Mouse (Mus musculus) gonadal fat pad, adult 2 months (tissue): Measurements from ENCODE around the gene Cnih2. TPM values are rescaled to one million over a fixed set of nuclear protein-coding genes. Genes with fewer than 3 reads are reported as not detected.

ENCODE experiments used
- DNase-seq: peaks from one replicate; pipeline ENCODE4 v3.0.0-alpha.2; 2012; ENCODE audit warnings: low read depth
- polyA plus RNA-seq: library from polyadenylated mRNA; depleted of rRNA; stranded (reverse); fragments of >200 nt; gene quantifications from 2 replicates; pipeline ENCODE4 v1.2.3, GENCODE M21; 2012; rRNA removed

The Cnih2 gene
- polyA plus RNA-seq, 1 experiment: 0.93 TPM

DNA sequence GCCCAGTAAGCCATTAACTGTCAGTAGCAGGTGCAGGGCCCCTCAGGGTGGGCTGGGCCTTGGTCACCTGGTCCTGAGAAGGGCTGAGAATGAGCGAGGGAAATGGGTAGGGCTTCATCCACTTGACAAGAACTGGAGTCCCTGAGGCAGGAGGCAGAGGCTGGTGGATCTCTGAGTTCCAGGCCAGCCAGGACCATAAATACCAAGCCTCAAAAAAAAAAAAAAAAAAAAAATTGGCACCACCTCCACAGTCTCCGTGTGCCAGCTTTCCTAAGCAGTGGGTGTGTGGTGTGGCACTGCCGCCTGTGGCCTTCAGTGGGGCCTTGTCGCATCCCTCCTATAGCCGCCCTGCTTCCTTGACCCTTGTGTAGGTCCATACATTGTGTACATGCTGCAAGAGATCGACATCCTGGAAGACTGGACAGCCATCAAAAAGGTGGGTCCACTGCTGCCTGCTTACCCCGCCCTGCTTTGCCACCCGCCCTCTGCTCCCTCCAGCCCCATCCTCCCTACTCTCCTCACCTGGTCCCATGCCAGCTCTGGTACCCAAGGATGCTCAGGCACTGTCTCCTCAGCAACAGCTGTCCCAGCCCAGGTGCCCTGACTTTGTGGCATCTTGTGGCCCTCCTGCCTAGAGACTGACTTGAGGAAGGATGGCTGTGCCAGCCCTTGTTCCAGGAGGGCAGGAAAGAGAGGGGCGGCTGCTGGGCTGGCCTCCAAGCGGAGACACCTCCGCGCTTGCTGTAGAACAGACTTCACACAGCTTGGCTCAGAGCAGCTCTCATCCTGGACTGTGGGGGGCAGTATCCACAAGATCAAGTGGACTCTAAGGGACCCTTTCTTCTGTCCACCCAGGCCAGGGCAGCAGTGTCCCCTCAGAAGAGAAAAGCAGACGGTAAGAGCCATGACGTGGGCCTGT is 49.9 kb downstream of the Cnih2 start:
- no peak for DNase-seq

- DNase-seq: no peak
Measured at GRCm38 (mm10) chr19:5045531-5045930, 52.8 kb downstream of the Cnih2 start.

Other genes starting within 250 kb of the Cnih2 start
- 96.1 and 114 TPM in 2 replicates for gene Ctsf, start 243.4 kb downstream of the Cnih2 start, polyA plus RNA-seq
- 3.0 and 4.9 TPM in 2 replicates for gene Actn3, start 220.6 kb downstream of the Cnih2 start, polyA plus RNA-seq
- gene Zdhhc24, start 219.9 kb downstream of the Cnih2 start, polyA plus RNA-seq: 31.4 and 38.7 TPM in 2 replicates
- gene Bbs1, start 191.9 kb downstream of the Cnih2 start, polyA plus RNA-seq: 4.2 and 6.4 TPM in 2 replicates
- 87.4 and 96.6 TPM in 2 replicates for gene Dpp3, start 170.2 kb downstream of the Cnih2 start, polyA plus RNA-seq
- gene Peli3, start 155.4 kb downstream of the Cnih2 start, polyA plus RNA-seq: 5.1 and 6.7 TPM in 2 replicates
- gene Mrpl11, start 136.4 kb downstream of the Cnih2 start, polyA plus RNA-seq: 37.4 and 39.9 TPM in 2 replicates
- 1.0 and 1.2 TPM in 2 replicates for gene Npas4, start 108.2 kb downstream of the Cnih2 start, polyA plus RNA-seq
- 4.3 and 5.1 TPM in 2 replicates for gene Slc29a2, start 74.7 kb downstream of the Cnih2 start, polyA plus RNA-seq
- 28.6 and 30.4 TPM in 2 replicates for gene B4gat1, start 59.7 kb downstream of the Cnih2 start, polyA plus RNA-seq
- gene AC124502.3, start 59.6 kb downstream of the Cnih2 start, polyA plus RNA-seq: 0.34 and 0.65 TPM in 2 replicates
- 33.0 TPM in 2 replicates for gene Brms1, start 57.2 kb downstream of the Cnih2 start, polyA plus RNA-seq
- gene Rin1, start 48.0 kb downstream of the Cnih2 start, polyA plus RNA-seq: 5.3 and 7.8 TPM in 2 replicates
- 27.7 and 39.6 TPM in 2 replicates for gene Cd248, start 30.4 kb downstream of the Cnih2 start, polyA plus RNA-seq
- 2.9 and 3.4 TPM in 2 replicates for gene Tmem151a, start 13.0 kb downstream of the Cnih2 start, polyA plus RNA-seq
- 174 and 196 TPM in 2 replicates for gene Yif1a, start 10.0 kb downstream of the Cnih2 start, polyA plus RNA-seq
- gene Rab1b, start 8.6 kb upstream of the Cnih2 start, polyA plus RNA-seq: 240 and 272 TPM in 2 replicates
- 34.7 and 39.3 TPM in 2 replicates for gene Klc2, start 20.0 kb upstream of the Cnih2 start, polyA plus RNA-seq
- 21.8 and 27.9 TPM in 2 replicates for gene Pacs1, start 174.6 kb upstream of the Cnih2 start, polyA plus RNA-seq
- gene Sf3b2, start 196.9 kb upstream of the Cnih2 start, polyA plus RNA-seq: 61.2 and 82.0 TPM in 2 replicates
- 1.4 and 3.3 TPM in 2 replicates for gene Gal3st3, start 199.8 kb upstream of the Cnih2 start, polyA plus RNA-seq
- gene Catsper1, start 237.2 kb upstream of the Cnih2 start, polyA plus RNA-seq: 0.08 and 0.46 TPM in 2 replicates